Mouse (Mus musculus): ENCODE results near the gene Psme2b. TPM values are rescaled to one million over a fixed set of nuclear protein-coding genes. Genes with fewer than 3 reads are reported as not detected.
A peak's percentile ranks its signal among the peaks of the same experiment; 100 is the strongest.
"Not testable (repeated sequence)": the region's sequence is repeated elsewhere in the genome, so short reads cannot be mapped to it uniquely, and the experiment has no call there.

The Psme2b gene
- polyA plus RNA-seq, 1 experiment, result 8.4 TPM

GRCm38 (mm10) chr11:48928068-48928467, 17.9 kb downstream of the Psme2b start:
- not testable (repeated sequence) for H3K4me3 ChIP-seq (replicated peaks; ENCODE audit: extremely low read depth, low read depth, low read length); DNase-seq; H3K4me1 ChIP-seq (ENCODE audit: control insufficient read depth, insufficient read depth, low read length)
- 0 out of 2 replicates have a peak, but pooled peaks have one; percentile 15 for TF ChIP-seq POLR2A (IDR thresholded peaks at IDR 0.05; ENCODE audit: borderline replicate concordance, extremely low read depth, low read depth, low read length)
- WGBS, result 53% methylated on average over 1 of the region's 1 CpGs

- not testable (repeated sequence) for DNase-seq; H3K4me3 ChIP-seq (replicated peaks; ENCODE audit: extremely low read depth, low read depth, low read length); H3K4me1 ChIP-seq (ENCODE audit: control insufficient read depth, insufficient read depth, low read length)
Observed at GRCm38 (mm10) chr11:48926437-48926836, 19.6 kb downstream of the Psme2b start.

GRCm38 (mm10) chr11:48923818-48924217, 22.2 kb downstream of the Psme2b start:
- DNase-seq; H3K4me1 ChIP-seq (ENCODE audit: control insufficient read depth, insufficient read depth, low read length); H3K4me3 ChIP-seq (replicated peaks; ENCODE audit: extremely low read depth, low read depth, low read length): not testable (repeated sequence)
- 66% methylated on average over 5 of the region's 5 CpGs for WGBS

- H3K4me3 ChIP-seq (replicated peaks; ENCODE audit: extremely low read depth, low read depth, low read length), result no peak overlapping the region
- WGBS, result 67% methylated on average over 3 of the region's 3 CpGs
- no peak for DNase-seq
Observed at GRCm38 (mm10) chr11:48918380-48918779, 27.6 kb downstream of the Psme2b start.

GRCm38 (mm10) chr11:48913611-48914010, 32.4 kb downstream of the Psme2b start:
- no peak for TF ChIP-seq CTCF (IDR thresholded peaks at IDR 0.05; ENCODE audit: insufficient read depth, low read length)
- TF ChIP-seq POLR2A (IDR thresholded peaks at IDR 0.05; ENCODE audit: borderline replicate concordance, extremely low read depth, low read depth, low read length), result no peak
- H3K4me3 ChIP-seq (replicated peaks; ENCODE audit: extremely low read depth, low read depth, low read length), result no peak overlapping the region
- 85% methylated on average over 1 of the region's 1 CpGs for WGBS
- H3K4me1 ChIP-seq (ENCODE audit: control insufficient read depth, insufficient read depth, low read length), result no peaks in the 10 kb centered on the region
- no peak for DNase-seq

More at GRCm38 (mm10) chr11:48918380-48918779, 27.6 kb downstream of the Psme2b start:
- TF ChIP-seq CTCF (IDR thresholded peaks at IDR 0.05; ENCODE audit: insufficient read depth, low read length), result no peak
- TF ChIP-seq POLR2A (IDR thresholded peaks at IDR 0.05; ENCODE audit: borderline replicate concordance, extremely low read depth, low read depth, low read length), result no peak
- no peaks in the 10 kb centered on the region for H3K4me1 ChIP-seq (ENCODE audit: control insufficient read depth, insufficient read depth, low read length)

GRCm38 (mm10) chr11:48908459-48908858, 37.5 kb downstream of the Psme2b start:
- 39% methylated on average over 1 of the region's 1 CpGs for WGBS
- no peak for DNase-seq
- H3K4me1 ChIP-seq (ENCODE audit: control insufficient read depth, insufficient read depth, low read length), result no peaks in the 10 kb centered on the region
- no peak overlapping the region for H3K4me3 ChIP-seq (replicated peaks; ENCODE audit: extremely low read depth, low read depth, low read length)
- TF ChIP-seq CTCF (IDR thresholded peaks at IDR 0.05; ENCODE audit: insufficient read depth, low read length), result no peak
- no peak for TF ChIP-seq POLR2A (IDR thresholded peaks at IDR 0.05; ENCODE audit: borderline replicate concordance, extremely low read depth, low read depth, low read length)

GRCm38 (mm10) chr11:48902021-48902420, 44.0 kb downstream of the Psme2b start, which contains the start of gene Gm5431:
Gene Gm5431, minus strand, starts transcription at chr11:48902214.
- no peak for TF ChIP-seq CTCF (IDR thresholded peaks at IDR 0.05; ENCODE audit: insufficient read depth, low read length)
- TF ChIP-seq POLR2A (IDR thresholded peaks at IDR 0.05; ENCODE audit: borderline replicate concordance, extremely low read depth, low read depth, low read length), result no peak
- DNase-seq, result no peak
- 24% methylated on average over 2 of the region's 2 CpGs for WGBS
- H3K4me3 ChIP-seq (replicated peaks; ENCODE audit: extremely low read depth, low read depth, low read length), result no peak within 1 kb of the TSS
- peaks cover 11% of the 10 kb centered on the region; the same call in 1 of the 2 replicates for H3K4me1 ChIP-seq (ENCODE audit: control insufficient read depth, insufficient read depth, low read length)

- DNase-seq; H3K4me3 ChIP-seq (replicated peaks; ENCODE audit: extremely low read depth, low read depth, low read length): not testable (repeated sequence)
- peaks cover 11% of the 10 kb centered on the region; the same call in 1 of the 2 replicates for H3K4me1 ChIP-seq (ENCODE audit: control insufficient read depth, insufficient read depth, low read length)
- WGBS, result 87% methylated on average over 1 of the region's 1 CpGs
Observed at GRCm38 (mm10) chr11:48901567-48901930, 44.4 kb downstream of the Psme2b start.

- peaks cover 11% of the 10 kb centered on the region; the same call in 1 of the 2 replicates for H3K4me1 ChIP-seq (ENCODE audit: control insufficient read depth, insufficient read depth, low read length)
- DNase-seq; H3K4me3 ChIP-seq (replicated peaks; ENCODE audit: extremely low read depth, low read depth, low read length): not testable (repeated sequence)
- WGBS, result 71% methylated on average over 6 of the region's 6 CpGs
Observed at GRCm38 (mm10) chr11:48900654-48901566, 45.1 kb downstream of the Psme2b start.

- WGBS, result 62% methylated on average over 2 of the region's 2 CpGs
- Histone ChIP-seq H3K4me1 (ENCODE audit: control insufficient read depth, insufficient read depth, low read length) (peaks cover 11% of the 10 kb centered on the region; the same call in 1 of the 2 replicates), H3K4me3 (replicated peaks; ENCODE audit: extremely low read depth, low read depth, low read length) (no peak overlapping the region)
- no peak for DNase-seq
- TF ChIP-seq CTCF (IDR thresholded peaks at IDR 0.05; ENCODE audit: insufficient read depth, low read length), result no peak
- no peak for TF ChIP-seq POLR2A (IDR thresholded peaks at IDR 0.05; ENCODE audit: borderline replicate concordance, extremely low read depth, low read depth, low read length)
Observed at GRCm38 (mm10) chr11:48898812-48899431, 47.1 kb downstream of the Psme2b start.

Other genes with a start within 250 kb of the Psme2b start
- gene Rack1, start 145.9 kb downstream of the Psme2b start, polyA plus RNA-seq (2012; rRNA removed), result 1,286 and 1,489 TPM in 2 replicates
- 28.9 and 32.4 TPM in 2 replicates for gene Trim41, start 128.8 kb downstream of the Psme2b start, polyA plus RNA-seq (2012; rRNA removed)
- 7.8 and 11.6 TPM in 2 replicates for gene Trim7, start 120.0 kb downstream of the Psme2b start, polyA plus RNA-seq (2012; rRNA removed)
- gene Gm12184, start 119.5 kb downstream of the Psme2b start, polyA plus RNA-seq (2012; rRNA removed), result 5.3 TPM in 2 replicates
- 7.3 and 11.5 TPM in 2 replicates for gene Irgm1, start 74.5 kb downstream of the Psme2b start, polyA plus RNA-seq (2012; rRNA removed)
- gene Gm5431, start 44.0 kb downstream of the Psme2b start, polyA plus RNA-seq (2012; rRNA removed), result 0.43 and 0.66 TPM in 2 replicates
- 0.18 and 0.66 TPM in 2 replicates for gene Olfr56, start 32.7 kb upstream of the Psme2b start, polyA plus RNA-seq (2012; rRNA removed)
- 7.4 and 7.6 TPM in 2 replicates for gene 9930111J21Rik1, start 33.2 kb upstream of the Psme2b start, polyA plus RNA-seq (2012; rRNA removed)
- 0.58 and 0.62 TPM in 2 replicates for gene Gm12185, start 46.0 kb upstream of the Psme2b start, polyA plus RNA-seq (2012; rRNA removed)
- gene Tgtp1, start 48.0 kb upstream of the Psme2b start, polyA plus RNA-seq (2012; rRNA removed), result 0.68 and 1.7 TPM in 2 replicates
- 3.6 and 5.3 TPM in 2 replicates for gene 9930111J21Rik2, start 105.1 kb upstream of the Psme2b start, polyA plus RNA-seq (2012; rRNA removed)
- gene Tgtp2, start 118.0 kb upstream of the Psme2b start, polyA plus RNA-seq (2012; rRNA removed), result 10.5 and 17.6 TPM in 2 replicates
- gene Ifi47, start 130.4 kb upstream of the Psme2b start, polyA plus RNA-seq (2012; rRNA removed), result 7.4 and 12.7 TPM in 2 replicates
- 0.17 and 0.26 TPM in 2 replicates for gene Olfr1396, start 168.7 kb upstream of the Psme2b start, polyA plus RNA-seq (2012; rRNA removed)
- not detected in 2 replicates for gene Olfr1395, start 196.1 kb upstream of the Psme2b start, polyA plus RNA-seq (2012; rRNA removed)
- not detected in 2 replicates for gene Olfr1394, start 208.2 kb upstream of the Psme2b start, polyA plus RNA-seq (2012; rRNA removed)
- gene Btnl9, start 241.0 kb upstream of the Psme2b start, polyA plus RNA-seq (2012; rRNA removed), result 1.6 and 2.1 TPM in 2 replicates

Measured in lung, adult 2 months (tissue).